ENCODE assay signal across 15 mouse cellular contexts in the genomic region with DNA sequence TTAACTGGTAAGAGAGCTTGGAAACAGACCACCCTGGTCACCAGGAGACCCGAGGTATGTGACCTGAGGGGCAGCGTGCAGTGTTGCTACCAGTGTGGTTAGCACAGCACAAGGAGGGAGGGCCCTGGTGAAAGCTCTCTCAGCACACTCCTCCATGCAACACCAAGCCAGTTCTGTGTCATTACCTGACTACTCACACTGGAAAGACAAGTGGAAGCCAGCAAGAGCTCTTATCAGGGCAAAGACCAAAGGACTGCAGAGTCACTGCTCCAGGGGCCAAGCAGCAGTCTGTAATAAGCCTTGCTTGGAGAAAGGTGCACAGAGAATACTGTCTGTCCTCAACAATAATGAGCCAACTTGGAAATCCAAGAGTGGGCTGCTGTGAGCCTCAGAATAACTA. TPM values are rescaled to one million over a fixed set of nuclear protein-coding genes. Genes with fewer than 3 reads are reported as not detected.
A peak's percentile ranks its signal among the peaks of the same experiment; 100 is the strongest.
DNase-seq lines count a peak whose midpoint lies in the region; ATAC-seq and TF ChIP-seq lines count a peak whose summit lies in the region.
"Had no signal": no experiment of that assay in that cellular context is flagged by ENCODE, and none has a peak within 500 bp of the region (broad histone marks: within the 10 kb centered on the region; RNA-seq: fewer than 3 reads in every experiment).

No protein-coding gene starts in this region.

- WGBS in heart, embryonic 10.5 days, result 42% methylated on average over 2 of the region's 2 CpGs
- 54% methylated on average over 2 of the region's 2 CpGs for WGBS in heart, embryonic 11.5 days (ENCODE audit: insufficient replicate concordance)
- 85% methylated on average over 2 of the region's 2 CpGs for WGBS in liver, embryonic 11.5 days
- 46% methylated on average over 2 of the region's 2 CpGs for WGBS in lung, embryonic 15.5 days
- WGBS in stomach, postnatal 0 days, result 52% methylated on average over 2 of the region's 2 CpGs

- H3K4me3 ChIP-seq in heart, embryonic 10.5 days, result no peak overlapping the region
- H3K4me3 ChIP-seq in heart, embryonic 11.5 days (ENCODE audit: low read depth, low read length), result no peak overlapping the region
- H3K4me3 ChIP-seq in liver, embryonic 11.5 days (ENCODE audit: low read depth, low read length), result no peak overlapping the region
- no peak overlapping the region for H3K4me3 ChIP-seq in lung, embryonic 15.5 days
- no peak overlapping the region for H3K4me3 ChIP-seq in stomach, postnatal 0 days (ENCODE audit: low read depth, low read length)
- H3K4me3 ChIP-seq: heart, embryonic 15.5 days; hindbrain, embryonic 15.5 days had no signal

- TF ChIP-seq CTCF in stomach, postnatal 0 days (IDR thresholded peaks at IDR 0.05; ENCODE audit: low read depth), result no peak

- DNase-seq in heart, embryonic 10.5 days (ENCODE audit: low spot score), result no peak
- DNase-seq in liver, result peak; percentile 15
- no peak for DNase-seq in liver, embryonic 11.5 days (ENCODE audit: low spot score)
- DNase-seq in stomach, postnatal 0 days (ENCODE audit: low spot score), result peak; percentile 41
- no peak for DNase-seq in spleen, adult 12 weeks (ENCODE audit: low spot score)
- no peak for DNase-seq in kidney, postnatal 36 days
- DNase-seq: cerebellum, adult 18-20 months; gastrocnemius, postnatal 25 days; kidney, postnatal 25 days; layer of hippocampus, postnatal 36 days had no signal

- H3K27me3 ChIP-seq in heart, embryonic 10.5 days (ENCODE audit: insufficient read depth, poor library complexity, severe bottlenecking), result no peaks in the 10 kb centered on the region
- no peaks in the 10 kb centered on the region for H3K27me3 ChIP-seq in heart, embryonic 11.5 days (ENCODE audit: control insufficient read depth, insufficient read depth, low read length)
- H3K27me3 ChIP-seq in liver, embryonic 11.5 days (replicated peaks; ENCODE audit: control insufficient read depth, insufficient read depth, low read length), result no peaks in the 10 kb centered on the region
- H3K27me3 ChIP-seq in lung, embryonic 15.5 days, result no peaks in the 10 kb centered on the region
- H3K27me3 ChIP-seq in stomach, postnatal 0 days (ENCODE audit: control insufficient read depth, insufficient read depth, low read length), result no peaks in the 10 kb centered on the region
- H3K27me3 ChIP-seq: heart, embryonic 15.5 days; hindbrain, embryonic 15.5 days; Patski had no signal

- no peak overlapping the region for H3K4me2 ChIP-seq in heart, embryonic 11.5 days
- no peak overlapping the region for H3K4me2 ChIP-seq in liver, embryonic 11.5 days
- no peak overlapping the region for H3K4me2 ChIP-seq in lung, embryonic 15.5 days
- no peak overlapping the region for H3K4me2 ChIP-seq in stomach, postnatal 0 days (replicated peaks; ENCODE audit: low read depth)
- H3K4me2 ChIP-seq: heart, embryonic 15.5 days; hindbrain, embryonic 15.5 days had no signal

- H3K4me1 ChIP-seq in heart, embryonic 10.5 days, result peaks cover 28% of the 10 kb centered on the region
- peaks cover 18% of the 10 kb centered on the region for H3K4me1 ChIP-seq in heart, embryonic 11.5 days (ENCODE audit: control insufficient read depth, insufficient read depth, low read length)
- H3K4me1 ChIP-seq in liver, embryonic 11.5 days (replicated peaks; ENCODE audit: control insufficient read depth, insufficient read depth, low read length), result no peaks in the 10 kb centered on the region
- H3K4me1 ChIP-seq in lung, embryonic 15.5 days, result peaks cover 37% of the 10 kb centered on the region
- 0 out of 2 replicates have a peak, but pooled peaks cover 3% of the 10 kb centered on the region for H3K4me1 ChIP-seq in stomach, postnatal 0 days (replicated peaks; ENCODE audit: control insufficient read depth, insufficient read depth)
- H3K4me1 ChIP-seq: hindbrain, embryonic 15.5 days had no signal

- no peak overlapping the region for H3K9ac ChIP-seq in heart, embryonic 11.5 days (ENCODE audit: low read depth, low read length)
- H3K9ac ChIP-seq in liver, embryonic 11.5 days (ENCODE audit: low read depth, low read length), result no peak overlapping the region
- H3K9ac ChIP-seq in lung, embryonic 15.5 days, result no peak overlapping the region
- no peak overlapping the region for H3K9ac ChIP-seq in stomach, postnatal 0 days (ENCODE audit: low read length)
- H3K9ac ChIP-seq: heart, embryonic 15.5 days; hindbrain, embryonic 15.5 days had no signal

- no peak for TF ChIP-seq EP300 in stomach, postnatal 0 days (optimal IDR thresholded peaks at IDR 0.05)

- no peaks in the 10 kb centered on the region for H3K9me3 ChIP-seq in heart, embryonic 10.5 days
- H3K9me3 ChIP-seq in heart, embryonic 11.5 days (replicated peaks; ENCODE audit: control insufficient read depth, low read length), result no peaks in the 10 kb centered on the region
- H3K9me3 ChIP-seq in liver, embryonic 11.5 days (ENCODE audit: control insufficient read depth, low read length), result no peaks in the 10 kb centered on the region
- H3K9me3 ChIP-seq in lung, embryonic 15.5 days, result no peaks in the 10 kb centered on the region
- H3K9me3 ChIP-seq in stomach, postnatal 0 days (ENCODE audit: control insufficient read depth, low read length), result no peaks in the 10 kb centered on the region
- H3K9me3 ChIP-seq: heart, embryonic 15.5 days; hindbrain, embryonic 15.5 days had no signal

- ATAC-seq in heart, embryonic 11.5 days (replicated peaks; ENCODE audit: insufficient number of reproducible peaks, low FRiP score, low TSS enrichment), result no peak
- no peak for ATAC-seq in liver, embryonic 11.5 days (replicated peaks; ENCODE audit: low FRiP score)
- ATAC-seq in lung, embryonic 15.5 days (ENCODE audit: borderline replicate concordance, extremely low read depth, low FRiP score, low TSS enrichment), result no peak
- peak; percentile 62 for ATAC-seq in stomach, postnatal 0 days (ENCODE audit: low FRiP score, low TSS enrichment)
- ATAC-seq: Patski had no signal

- 0 out of 2 replicates have a peak overlapping the region, but pooled peaks have one; percentile 44 for H3K27ac ChIP-seq in heart, embryonic 10.5 days
- H3K27ac ChIP-seq in heart, embryonic 11.5 days (ENCODE audit: low read depth, low read length), result no peak overlapping the region
- H3K27ac ChIP-seq in liver, embryonic 11.5 days (ENCODE audit: low read depth, low read length), result no peak overlapping the region
- H3K27ac ChIP-seq in lung, embryonic 15.5 days, result peak overlapping the region; percentile 75
- H3K27ac ChIP-seq in stomach, postnatal 0 days (replicated peaks), result peak overlapping the region; percentile 86
- H3K27ac ChIP-seq: heart, embryonic 15.5 days; hindbrain, embryonic 15.5 days had no signal

- peaks cover 95% of the 10 kb centered on the region for H3K36me3 ChIP-seq in heart, embryonic 10.5 days
- peaks cover 34% of the 10 kb centered on the region for H3K36me3 ChIP-seq in heart, embryonic 11.5 days (ENCODE audit: control insufficient read depth, insufficient read depth, low read length)
- peaks cover 51% of the 10 kb centered on the region for H3K36me3 ChIP-seq in liver, embryonic 11.5 days (ENCODE audit: control insufficient read depth, insufficient read depth, low read length)
- H3K36me3 ChIP-seq in lung, embryonic 15.5 days, result peaks cover 74% of the 10 kb centered on the region
- H3K36me3 ChIP-seq in stomach, postnatal 0 days (ENCODE audit: control insufficient read depth, insufficient read depth, low read length), result peaks cover 25% of the 10 kb centered on the region

RNA-seq across cellular contexts. Expression of gene Snx22, which starts 23.1 kb away (rescaled TPM):
- polyA plus RNA-seq in heart, embryonic 10.5 days (2016; fragmentation: Nextera tagmentation; extraction: Ambion mirVana), result 2.1 and 3.1 TPM in 2 replicates
- 2.1 and 2.9 TPM in 2 replicates for polyA plus RNA-seq in heart, embryonic 11.5 days (2014; fragmentation: Nextera tagmentation; extraction: Ambion mirVana)
- polyA plus RNA-seq in liver, embryonic 11.5 days (2014; fragmentation: Nextera tagmentation; extraction: Ambion mirVana), result 6.5 and 7.0 TPM in 2 replicates
- 9.8 and 10.6 TPM in 2 replicates for polyA plus RNA-seq in lung, embryonic 15.5 days (2015; fragmentation: Nextera tagmentation; extraction: Ambion mirVana)
- polyA plus RNA-seq in stomach, postnatal 0 days (2015; fragmentation: Nextera tagmentation; extraction: Ambion mirVana), result 1.5 TPM in 2 replicates

RNA-seq across cellular contexts. Expression of gene Ppib, which starts 32.6 kb away (rescaled TPM):
- 448 and 551 TPM in 2 replicates for polyA plus RNA-seq in heart, embryonic 10.5 days (2016; fragmentation: Nextera tagmentation; extraction: Ambion mirVana)
- 463 and 480 TPM in 2 replicates for polyA plus RNA-seq in heart, embryonic 11.5 days (2014; fragmentation: Nextera tagmentation; extraction: Ambion mirVana)
- polyA plus RNA-seq in liver, embryonic 11.5 days (2014; fragmentation: Nextera tagmentation; extraction: Ambion mirVana), result 569 TPM in 2 replicates
- polyA plus RNA-seq in lung, embryonic 15.5 days (2015; fragmentation: Nextera tagmentation; extraction: Ambion mirVana), result 655 and 682 TPM in 2 replicates
- 827 and 843 TPM in 2 replicates for polyA plus RNA-seq in stomach, postnatal 0 days (2015; fragmentation: Nextera tagmentation; extraction: Ambion mirVana)

RNA-seq across cellular contexts. Expression of gene Snx1, which starts 33.7 kb away (rescaled TPM):
- polyA plus RNA-seq in heart, embryonic 10.5 days (2016; fragmentation: Nextera tagmentation; extraction: Ambion mirVana), result 81.9 and 101 TPM in 2 replicates
- polyA plus RNA-seq in heart, embryonic 11.5 days (2014; fragmentation: Nextera tagmentation; extraction: Ambion mirVana), result 71.7 and 73.5 TPM in 2 replicates
- polyA plus RNA-seq in liver, embryonic 11.5 days (2014; fragmentation: Nextera tagmentation; extraction: Ambion mirVana), result 129 and 139 TPM in 2 replicates
- 117 and 126 TPM in 2 replicates for polyA plus RNA-seq in lung, embryonic 15.5 days (2015; fragmentation: Nextera tagmentation; extraction: Ambion mirVana)
- polyA plus RNA-seq in stomach, postnatal 0 days (2015; fragmentation: Nextera tagmentation; extraction: Ambion mirVana), result 77.5 and 77.6 TPM in 2 replicates

RNA-seq across cellular contexts. Expression of gene Ciao2a, which starts 33.7 kb away (rescaled TPM):
- 174 TPM in 2 replicates for polyA plus RNA-seq in heart, embryonic 10.5 days (2016; fragmentation: Nextera tagmentation; extraction: Ambion mirVana)
- 178 and 181 TPM in 2 replicates for polyA plus RNA-seq in heart, embryonic 11.5 days (2014; fragmentation: Nextera tagmentation; extraction: Ambion mirVana)
- polyA plus RNA-seq in liver, embryonic 11.5 days (2014; fragmentation: Nextera tagmentation; extraction: Ambion mirVana), result 256 and 260 TPM in 2 replicates
- 148 and 149 TPM in 2 replicates for polyA plus RNA-seq in lung, embryonic 15.5 days (2015; fragmentation: Nextera tagmentation; extraction: Ambion mirVana)
- polyA plus RNA-seq in stomach, postnatal 0 days (2015; fragmentation: Nextera tagmentation; extraction: Ambion mirVana), result 131 and 138 TPM in 2 replicates

Comparison
In these comparisons a context has a peak if more than half of its experiments do, and no peak if none do; other contexts are left out.
1. DNase-seq: peak in liver (single experiment) and stomach, postnatal 0 days (single experiment); none in heart, embryonic 10.5 days (single experiment), liver, embryonic 11.5 days (single experiment), spleen, adult 12 weeks (single experiment) and kidney, postnatal 36 days (0 of 2).
2. H3K27ac ChIP-seq: peak in heart, embryonic 10.5 days (single experiment), lung, embryonic 15.5 days (single experiment) and stomach, postnatal 0 days (single experiment); none in heart, embryonic 11.5 days (single experiment) and liver, embryonic 11.5 days (single experiment).